10 mouse cellular contexts compared by ENCODE assay signal in genomic region chr1:171263666-171264461, GRCm38 (mm10). TPM values are rescaled to one million over a fixed set of nuclear protein-coding genes. Genes with fewer than 3 reads are reported as not detected.
A peak's percentile ranks its signal among the peaks of the same experiment; 100 is the strongest.
DNase-seq lines count a peak whose midpoint lies in the region; ATAC-seq and TF ChIP-seq lines count a peak whose summit lies in the region.
"Had no signal": no experiment of that assay in that cellular context is flagged by ENCODE, and none has a peak within 500 bp of the region (broad histone marks: within the 10 kb centered on the region; RNA-seq: fewer than 3 reads in every experiment).

No protein-coding gene starts in this region.

- ATAC-seq in hindbrain, embryonic 12.5 days (ENCODE audit: low FRiP score) = 0 out of 2 replicates have a peak, but pooled peaks have one; percentile 3
- peak; percentile 2; the same call in 1 of the 2 replicates for ATAC-seq in neural tube, embryonic 13.5 days (ENCODE audit: low read depth)
- ATAC-seq: activated CD4-positive, CD25-positive, alpha-beta regulatory T cell, adult 4 months had no signal

- 82% methylated on average over 3 of the region's 3 CpGs for WGBS in embryonic facial prominence, embryonic 10.5 days
- 82% methylated on average over 3 of the region's 3 CpGs for WGBS in hindbrain, embryonic 12.5 days
- WGBS in neural tube, embryonic 13.5 days = 87% methylated on average over 3 of the region's 3 CpGs

- H3K36me3 ChIP-seq in embryonic facial prominence, embryonic 10.5 days (replicated peaks) = peaks cover 9% of the 10 kb centered on the region
- H3K36me3 ChIP-seq in hindbrain, embryonic 12.5 days = no peaks in the 10 kb centered on the region
- H3K36me3 ChIP-seq in neural tube, embryonic 13.5 days = no peaks in the 10 kb centered on the region

- peak overlapping the region; percentile 59; the same call in 1 of the 2 replicates for H3K27ac ChIP-seq in left cerebral cortex, adult 2 months
- H3K27ac ChIP-seq in embryonic facial prominence, embryonic 10.5 days (replicated peaks) = peak overlapping the region; percentile 30
- H3K27ac ChIP-seq in hindbrain, embryonic 12.5 days = peak overlapping the region; percentile 64
- H3K27ac ChIP-seq in neural tube, embryonic 13.5 days (replicated peaks) = peak overlapping the region; percentile 87

- no peak; the same call in none of the 2 replicates for TF ChIP-seq CTCF in left cerebral cortex, adult 2 months (IDR thresholded peaks at IDR 0.05)

- H3K4me1 ChIP-seq in embryonic facial prominence, embryonic 10.5 days = peaks cover 18% of the 10 kb centered on the region
- H3K4me1 ChIP-seq in hindbrain, embryonic 12.5 days = peaks cover 11% of the 10 kb centered on the region
- H3K4me1 ChIP-seq in neural tube, embryonic 13.5 days (replicated peaks) = peaks cover 9% of the 10 kb centered on the region

- intact Hi-C loops in left cerebral cortex, adult 2 months (cut with DNase I) = no loop called here
- intact Hi-C loops in left cerebral cortex, postnatal 36 days (cut with DNase I) = no loop called here

- H3K9ac ChIP-seq in hindbrain, embryonic 12.5 days = no peak overlapping the region
- H3K9ac ChIP-seq in neural tube, embryonic 13.5 days = no peak overlapping the region

- H3K4me2 ChIP-seq in hindbrain, embryonic 12.5 days (replicated peaks) = peak overlapping the region; percentile 51; the same call in 1 of the 2 replicates
- peak overlapping the region; percentile 56 for H3K4me2 ChIP-seq in neural tube, embryonic 13.5 days

- H3K27me3 ChIP-seq in embryonic facial prominence, embryonic 10.5 days (replicated peaks; ENCODE audit: low read depth, poor library complexity, severe bottlenecking) = no peaks in the 10 kb centered on the region
- H3K27me3 ChIP-seq in hindbrain, embryonic 12.5 days = no peaks in the 10 kb centered on the region
- no peaks in the 10 kb centered on the region for H3K27me3 ChIP-seq in neural tube, embryonic 13.5 days

- no peaks in the 10 kb centered on the region for H3K9me3 ChIP-seq in embryonic facial prominence, embryonic 10.5 days
- no peaks in the 10 kb centered on the region for H3K9me3 ChIP-seq in hindbrain, embryonic 12.5 days (replicated peaks)
- no peaks in the 10 kb centered on the region for H3K9me3 ChIP-seq in neural tube, embryonic 13.5 days

- no peak for DNase-seq in left cerebral cortex, adult 2 months (ENCODE audit: extremely low spot score in 1 of 2, low spot score in 2 of 2)
- DNase-seq in left cerebral cortex, postnatal 36 days (ENCODE audit: low spot score in 2 of 2) = no peak
- DNase-seq in embryonic facial prominence, embryonic 10.5 days (ENCODE audit: low spot score) = no peak
- DNase-seq in embryo, embryonic 11 days = no peak
- no peak for DNase-seq in urinary bladder, postnatal 10 days (ENCODE audit: low spot score)
- DNase-seq in ovary, postnatal 14 days (ENCODE audit: low spot score) = no peak
- DNase-seq: gastrocnemius, postnatal 10 days had no signal

- no peak overlapping the region for H3K4me3 ChIP-seq in left cerebral cortex, adult 2 months
- no peak overlapping the region for H3K4me3 ChIP-seq in embryonic facial prominence, embryonic 10.5 days
- H3K4me3 ChIP-seq in hindbrain, embryonic 12.5 days = no peak overlapping the region
- H3K4me3 ChIP-seq in neural tube, embryonic 13.5 days = no peak overlapping the region

RNA-seq across cellular contexts. Expression of gene B4galt3, which starts 6.3 kb away (rescaled TPM):
- 10 to 100 TPM; 57.0 to 69.2 TPM for total RNA-seq in left cerebral cortex, adult 2 months (2021)
- total RNA-seq in left cerebral cortex, postnatal 36 days (2021) = 10 to 100 TPM; 63.6 to 64.6 TPM
- 68.7 and 70.8 TPM in 2 replicates for polyA plus RNA-seq in embryonic facial prominence, embryonic 10.5 days (2016; fragmentation: Nextera tagmentation; extraction: Ambion mirVana)
- 83.6 and 85.6 TPM in 2 replicates for polyA plus RNA-seq in hindbrain, embryonic 12.5 days (2016; fragmentation: Nextera tagmentation; extraction: Ambion mirVana)
- 94.0 and 97.8 TPM in 2 replicates for polyA plus RNA-seq in neural tube, embryonic 13.5 days (2015; fragmentation: Nextera tagmentation; extraction: Ambion mirVana)

RNA-seq across cellular contexts. Expression of gene Ndufs2, which starts 12.7 kb away (rescaled TPM):
- 100 to 1,000 TPM; 267 to 272 TPM for total RNA-seq in left cerebral cortex, adult 2 months (2021)
- 100 to 1,000 TPM; 252 to 309 TPM for total RNA-seq in left cerebral cortex, postnatal 36 days (2021)
- polyA plus RNA-seq in embryonic facial prominence, embryonic 10.5 days (2016; fragmentation: Nextera tagmentation; extraction: Ambion mirVana) = 269 and 279 TPM in 2 replicates
- 209 and 227 TPM in 2 replicates for polyA plus RNA-seq in hindbrain, embryonic 12.5 days (2016; fragmentation: Nextera tagmentation; extraction: Ambion mirVana)
- polyA plus RNA-seq in neural tube, embryonic 13.5 days (2015; fragmentation: Nextera tagmentation; extraction: Ambion mirVana) = 257 and 263 TPM in 2 replicates

RNA-seq across cellular contexts. Expression of gene Adamts4, which starts 13.6 kb away (rescaled TPM):
- 1 to 10 TPM; 6.7 to 8.6 TPM for total RNA-seq in left cerebral cortex, adult 2 months (2021)
- 10 to 100 TPM; 11.1 to 16.4 TPM for total RNA-seq in left cerebral cortex, postnatal 36 days (2021)
- 11.8 and 12.7 TPM in 2 replicates for polyA plus RNA-seq in embryonic facial prominence, embryonic 10.5 days (2016; fragmentation: Nextera tagmentation; extraction: Ambion mirVana)
- 8.5 and 10.6 TPM in 2 replicates for polyA plus RNA-seq in hindbrain, embryonic 12.5 days (2016; fragmentation: Nextera tagmentation; extraction: Ambion mirVana)
- 3.0 and 4.3 TPM in 2 replicates for polyA plus RNA-seq in neural tube, embryonic 13.5 days (2015; fragmentation: Nextera tagmentation; extraction: Ambion mirVana)

RNA-seq across cellular contexts. Expression of gene Ppox, which starts 17.1 kb away (rescaled TPM):
- total RNA-seq in left cerebral cortex, adult 2 months (2021) = 10 to 100 TPM; 26.0 to 32.1 TPM
- total RNA-seq in left cerebral cortex, postnatal 36 days (2021) = 10 to 100 TPM; 21.7 to 26.6 TPM
- 52.0 and 57.5 TPM in 2 replicates for polyA plus RNA-seq in embryonic facial prominence, embryonic 10.5 days (2016; fragmentation: Nextera tagmentation; extraction: Ambion mirVana)
- polyA plus RNA-seq in hindbrain, embryonic 12.5 days (2016; fragmentation: Nextera tagmentation; extraction: Ambion mirVana) = 60.5 and 60.9 TPM in 2 replicates
- 43.1 and 47.2 TPM in 2 replicates for polyA plus RNA-seq in neural tube, embryonic 13.5 days (2015; fragmentation: Nextera tagmentation; extraction: Ambion mirVana)

RNA-seq across cellular contexts. Expression of gene Usp21, which starts 23.9 kb away (rescaled TPM):
- 10 to 100 TPM; 59.8 to 65.7 TPM for total RNA-seq in left cerebral cortex, adult 2 months (2021)
- 10 to 100 TPM; 50.9 to 65.6 TPM for total RNA-seq in left cerebral cortex, postnatal 36 days (2021)
- polyA plus RNA-seq in embryonic facial prominence, embryonic 10.5 days (2016; fragmentation: Nextera tagmentation; extraction: Ambion mirVana) = 106 and 107 TPM in 2 replicates
- 114 and 117 TPM in 2 replicates for polyA plus RNA-seq in hindbrain, embryonic 12.5 days (2016; fragmentation: Nextera tagmentation; extraction: Ambion mirVana)
- polyA plus RNA-seq in neural tube, embryonic 13.5 days (2015; fragmentation: Nextera tagmentation; extraction: Ambion mirVana) = 89.3 and 97.3 TPM in 2 replicates

Comparison
In these comparisons a context has a peak if more than half of its experiments do, and no peak if none do; other contexts are left out.
1. H3K27ac ChIP-seq: peak in every context shown above with its lines; median percentile 87 in neural tube, embryonic 13.5 days; 64 in hindbrain, embryonic 12.5 days; 59 in left cerebral cortex, adult 2 months; 30 in embryonic facial prominence, embryonic 10.5 days.